Mouse (Mus musculus): ENCODE data around the gene Chrm1.

The Chrm1 gene

DNA sequence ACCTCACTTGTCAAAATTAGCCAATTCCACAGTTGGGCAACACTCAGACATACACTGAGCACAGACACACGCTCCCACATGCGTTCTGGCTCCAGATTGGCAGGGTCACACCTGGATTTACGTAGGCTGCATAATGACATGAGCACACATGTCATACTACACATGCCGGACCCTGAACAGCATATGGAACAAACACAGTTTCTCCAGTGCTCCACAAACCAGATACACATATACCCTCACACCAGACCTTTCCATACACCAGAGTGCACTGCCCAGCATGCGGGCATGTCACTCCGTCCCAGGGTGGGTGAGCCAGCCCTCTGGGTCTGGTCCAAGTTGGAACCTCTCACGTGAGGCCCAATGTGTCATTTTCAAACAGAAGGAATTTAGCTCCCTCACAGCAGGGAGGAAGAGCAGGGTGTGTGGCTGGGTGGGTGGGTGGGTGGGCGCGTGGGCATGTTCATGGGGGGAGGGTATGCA is at the start of gene Chrm1:
Gene Chrm1 (plus strand): TSS at position 430 of the 480 bp plus-strand sequence.
- no peak for DNase-seq

DNA sequence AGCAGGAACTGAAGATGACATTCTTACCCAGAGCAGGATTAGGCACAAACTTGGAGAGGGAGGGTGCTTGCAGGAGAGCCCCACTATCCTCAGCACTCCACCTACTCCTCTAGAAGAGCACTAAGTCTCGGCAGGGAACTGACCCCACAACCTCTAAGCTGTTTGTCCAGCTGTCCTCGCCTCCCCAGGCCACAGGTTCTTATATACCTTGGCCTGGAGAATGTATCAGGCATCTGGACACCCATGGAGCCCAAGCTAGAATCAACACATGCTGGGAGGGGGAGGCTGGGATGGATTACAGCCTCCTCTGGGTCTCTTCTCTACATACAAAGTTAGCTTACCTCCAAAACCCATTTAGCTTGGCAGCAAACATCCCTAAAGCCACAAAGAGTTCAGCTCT is 49.2 kb upstream of the Chrm1 start:
- DNase-seq, result no peak

DNA sequence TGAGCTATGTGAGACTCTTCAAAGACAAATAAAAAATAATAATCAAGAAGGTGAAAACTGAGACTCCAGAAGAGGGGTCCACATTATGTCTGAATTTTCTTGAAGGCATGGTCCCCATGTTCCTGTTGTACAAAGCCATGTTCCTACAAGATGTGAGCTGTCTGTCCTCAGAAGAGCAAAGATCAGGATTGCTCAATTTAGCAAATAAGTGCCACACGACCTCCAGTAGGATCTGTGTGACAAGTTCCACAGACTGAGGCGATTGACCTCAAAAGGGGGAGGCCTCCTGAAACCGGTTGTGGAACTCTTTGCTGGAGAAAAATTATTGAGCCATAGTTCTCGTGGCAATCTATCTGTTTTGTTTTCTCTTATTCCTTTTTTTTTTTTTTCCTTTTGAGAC is 47.3 kb upstream of the Chrm1 start:
- DNase-seq, result no peak

DNA sequence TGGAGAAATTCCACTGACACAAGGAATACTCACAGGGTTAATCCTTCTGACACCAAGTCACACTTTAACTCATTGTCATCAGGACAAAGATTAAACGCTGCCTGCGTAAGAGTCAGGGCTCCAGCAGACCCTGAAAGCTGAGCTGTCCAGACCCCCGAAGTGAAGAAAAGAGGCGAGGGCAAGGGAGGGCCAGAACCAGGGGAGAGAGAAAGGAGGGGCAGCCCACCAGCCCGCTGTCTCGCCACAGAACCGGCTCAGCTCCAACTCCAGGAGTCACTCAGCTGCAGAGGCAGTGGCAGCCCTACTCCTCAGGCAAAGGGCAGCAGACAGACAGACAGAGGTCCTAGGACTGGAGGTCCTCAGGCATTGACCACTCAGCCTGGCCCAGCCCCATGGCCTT is 45.7 kb upstream of the Chrm1 start, which contains the start of gene Slc22a6:
Gene Slc22a6 (plus strand): TSS at position 136 of the 400 bp plus-strand sequence.
- DNase-seq, result no peak

DNA sequence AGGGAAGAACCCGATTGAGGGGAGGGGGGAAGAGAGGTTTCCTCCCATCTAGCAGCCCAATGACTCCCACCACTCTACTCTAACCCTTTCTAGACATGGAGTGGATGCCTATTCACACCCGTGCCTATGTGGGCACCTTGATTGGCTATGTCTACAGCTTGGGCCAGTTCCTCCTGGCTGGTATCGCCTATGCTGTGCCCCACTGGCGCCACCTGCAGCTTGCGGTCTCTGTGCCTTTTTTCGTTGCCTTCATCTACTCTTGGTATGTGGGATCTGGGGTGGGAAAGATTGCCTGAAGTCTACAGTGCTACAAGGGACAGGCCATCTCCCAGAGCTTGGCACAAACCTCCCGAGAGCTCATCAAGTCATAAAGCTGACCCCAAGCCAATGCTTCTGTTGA is 42.5 kb upstream of the Chrm1 start:
- DNase-seq, result no peak

DNA sequence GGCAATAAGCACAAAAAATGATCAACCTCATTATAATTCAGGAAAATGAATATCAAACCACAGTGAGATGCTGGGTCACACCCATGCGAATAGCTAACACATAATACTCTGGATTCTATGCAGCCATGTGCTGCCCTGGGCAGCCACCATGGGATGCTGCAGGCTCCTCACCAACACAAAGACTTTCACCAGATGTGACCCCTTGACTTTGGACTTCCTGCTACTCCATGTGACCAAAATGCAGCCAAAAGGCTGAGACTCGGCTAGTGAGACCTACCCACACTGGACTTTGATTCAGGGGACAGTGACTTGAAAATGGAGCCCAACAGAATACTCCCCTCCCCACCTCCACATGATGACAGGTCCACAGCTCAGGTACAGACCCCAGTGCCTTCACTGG is 33.3 kb upstream of the Chrm1 start:
- no peak for DNase-seq

DNA sequence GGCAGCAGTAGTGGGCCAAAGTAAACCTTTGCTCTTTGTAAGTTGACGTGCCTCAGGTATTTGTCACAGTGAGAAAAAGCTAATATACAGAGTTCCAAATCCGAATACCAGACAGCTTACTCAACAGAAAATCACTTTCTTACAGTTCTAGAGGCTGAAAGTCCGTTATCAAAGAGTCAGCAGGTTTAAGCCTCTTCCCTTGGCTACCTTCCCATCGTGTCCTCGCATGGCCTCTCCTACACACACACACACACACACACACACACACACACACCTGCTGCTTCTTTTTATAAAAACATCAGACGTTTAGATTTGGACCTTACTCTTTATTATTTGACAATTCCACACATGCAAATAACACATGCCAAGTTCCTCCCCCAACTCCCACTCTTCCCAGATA is 32.8 kb upstream of the Chrm1 start:
- no peak for DNase-seq

DNA sequence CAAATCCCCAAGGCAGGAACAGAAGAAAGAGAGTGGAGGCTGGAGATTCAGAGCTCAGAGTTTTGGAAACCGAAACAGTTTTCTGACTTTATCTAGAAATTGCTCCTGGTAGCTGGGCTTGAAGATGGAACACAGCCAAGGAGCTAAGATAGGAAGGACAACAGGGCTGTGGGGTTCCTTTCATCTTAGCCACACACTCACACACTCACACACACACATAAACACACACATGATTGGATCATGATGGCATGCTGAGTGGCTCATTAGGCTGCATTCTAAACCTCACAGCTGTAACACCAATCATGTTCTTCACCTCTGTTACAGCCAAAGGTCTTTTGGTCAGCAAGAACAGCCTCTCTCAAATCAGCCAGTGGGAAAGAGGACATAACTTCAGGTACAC is 31.6 kb upstream of the Chrm1 start:
- no peak for DNase-seq

DNA sequence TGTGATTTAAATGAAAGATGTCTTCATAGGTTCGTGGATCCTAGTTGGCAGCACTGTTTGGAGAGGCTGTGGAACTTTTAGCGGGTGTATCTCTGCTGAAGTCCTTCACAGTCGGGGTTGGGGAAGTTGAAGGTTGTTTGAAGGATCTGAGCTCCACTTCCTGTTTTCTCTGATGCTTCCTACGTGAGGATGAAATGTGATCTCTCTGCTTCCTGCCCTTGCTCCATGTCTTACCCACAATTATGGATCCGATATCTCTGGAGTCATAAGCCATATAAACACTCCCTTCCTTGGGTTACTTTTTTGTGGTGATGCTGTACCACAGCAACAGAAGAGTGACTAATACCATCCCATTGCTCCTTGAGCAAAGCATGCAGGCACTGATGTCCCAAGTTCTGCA is 21.5 kb upstream of the Chrm1 start:
- DNase-seq, result no peak

DNA sequence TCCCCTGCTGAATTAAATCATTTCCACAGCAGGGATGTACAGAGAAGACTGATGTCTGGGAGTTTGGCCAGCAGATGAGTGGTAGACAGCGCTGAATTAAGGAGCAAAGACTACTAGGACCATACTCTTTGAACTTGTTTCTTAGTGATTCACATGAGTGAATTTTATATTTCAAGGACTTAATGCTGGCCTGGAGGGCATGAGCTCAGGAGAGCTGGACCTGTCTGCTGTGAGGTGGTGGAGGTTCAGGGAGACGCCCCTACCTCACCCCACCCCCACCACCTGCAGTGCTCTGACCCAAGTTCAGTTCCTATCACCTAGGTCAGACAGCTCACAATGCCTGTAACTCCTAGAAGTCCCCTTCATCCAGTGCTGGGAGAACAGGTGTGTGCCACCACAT is 17.2 kb upstream of the Chrm1 start:
- DNase-seq, result no peak

DNA sequence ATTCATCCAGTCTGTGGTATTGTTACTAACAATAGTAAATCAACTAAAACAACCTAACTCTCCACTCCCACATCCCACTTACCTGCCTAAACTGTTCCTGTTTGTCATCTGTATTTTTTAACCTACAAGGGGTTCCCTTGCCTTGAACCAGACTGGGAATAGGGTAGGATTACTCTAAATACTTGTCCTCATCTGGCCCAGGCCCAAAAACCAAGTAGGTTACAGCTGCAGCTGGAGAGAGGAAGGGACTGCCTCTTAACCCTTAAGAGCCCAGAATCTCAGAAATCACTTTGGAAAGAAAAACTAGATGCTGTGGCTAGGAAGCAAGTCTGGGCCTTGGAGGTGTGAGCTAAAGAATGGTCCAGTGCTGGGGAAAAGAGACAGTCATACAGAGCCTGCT is 7.8 kb upstream of the Chrm1 start:
- no peak for DNase-seq

DNA sequence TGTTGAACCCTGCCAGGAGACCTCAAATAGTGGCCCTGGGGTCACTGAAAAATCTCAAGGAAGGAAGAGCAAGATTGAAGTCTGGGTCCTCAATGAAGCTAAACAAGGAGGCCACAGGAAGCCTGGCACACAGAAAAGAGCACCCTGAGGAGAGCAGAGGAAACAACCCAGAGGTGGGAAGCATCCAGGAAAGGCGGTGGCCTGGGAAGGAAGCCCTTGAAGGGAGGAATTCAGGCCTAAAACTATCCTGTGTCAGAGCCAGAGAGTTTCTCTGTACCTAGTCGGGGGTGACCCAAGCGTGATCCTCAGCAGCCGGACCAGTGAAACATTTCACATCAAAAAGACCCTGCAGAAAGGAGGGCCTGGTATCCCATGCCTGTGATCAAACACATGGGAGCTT is 7.2 kb upstream of the Chrm1 start:
- DNase-seq, result no peak

DNA sequence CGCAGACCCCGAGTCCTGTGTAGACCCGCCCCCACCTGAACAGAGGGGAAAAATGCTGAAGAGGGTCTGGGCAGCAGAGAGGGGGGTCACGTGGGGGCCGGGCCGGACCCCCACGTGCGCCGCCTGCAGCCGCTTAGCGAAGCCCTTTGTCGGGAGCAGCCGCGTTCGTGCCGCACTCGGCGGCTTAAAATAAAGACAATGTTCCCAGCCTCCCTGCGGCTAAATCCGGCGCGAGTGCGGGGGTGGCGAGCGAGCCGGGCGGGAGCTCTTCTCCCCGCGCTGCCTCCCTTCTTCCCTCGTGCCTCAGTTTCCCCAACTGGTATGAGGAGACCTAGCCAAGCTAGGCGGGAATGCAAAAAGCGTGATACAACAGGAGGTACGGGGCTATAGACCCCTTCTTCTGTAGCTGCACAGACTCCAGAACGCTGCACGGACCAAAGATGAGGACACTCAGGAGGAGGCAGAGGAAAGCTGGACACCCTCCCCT is 1.7 kb upstream of the Chrm1 start:
- peak in 1 of 2 experiments; percentile 16 for DNase-seq

DNA sequence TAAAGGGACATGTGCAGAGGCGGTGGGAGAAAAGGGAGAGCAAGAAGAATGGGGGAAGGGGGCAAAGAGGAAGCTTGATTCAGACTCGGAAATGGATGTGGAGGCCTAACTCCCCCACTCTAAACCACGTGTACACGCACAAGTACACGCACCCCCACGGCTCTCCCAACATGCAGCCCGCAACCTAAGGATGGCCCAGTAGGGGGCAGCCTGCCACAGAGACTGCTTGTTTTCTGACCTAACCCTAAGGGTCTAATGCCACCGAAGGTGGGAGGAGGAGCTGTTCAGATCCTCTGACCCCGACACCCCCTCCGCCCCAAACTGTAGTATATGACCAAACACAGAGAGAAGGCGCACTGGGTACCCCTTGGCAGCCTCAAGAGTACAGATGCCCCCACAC is 1.3 kb upstream of the Chrm1 start:
- peak; percentile 66 to 67 for DNase-seq

DNA sequence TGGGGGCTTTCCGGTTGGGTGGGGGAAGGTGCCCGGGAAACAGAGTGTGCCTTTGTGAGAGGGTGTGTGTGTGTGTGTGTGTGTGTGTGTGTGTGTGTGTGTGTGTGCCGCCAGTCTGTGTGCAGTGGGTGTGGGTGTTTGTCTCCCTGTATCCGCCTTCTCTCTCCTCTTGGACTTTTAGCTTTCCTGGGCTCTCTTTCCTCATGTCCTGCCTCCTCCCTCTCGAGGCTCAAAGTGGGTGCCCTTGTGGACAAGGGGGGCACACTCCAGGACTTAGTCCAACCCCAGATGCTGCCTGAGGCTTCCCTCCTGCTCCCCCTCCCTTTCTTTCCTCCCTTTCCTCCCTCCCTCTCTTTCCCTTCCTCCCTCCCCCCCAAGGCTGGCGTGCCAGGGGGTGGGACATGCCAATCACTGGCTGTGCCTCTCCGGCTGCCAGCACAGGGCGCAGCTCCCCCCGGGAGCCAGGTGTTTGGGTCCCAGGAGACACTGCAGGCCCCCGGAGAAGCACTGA is 377 bp downstream of the Chrm1 start:
- no peak for DNase-seq

DNA sequence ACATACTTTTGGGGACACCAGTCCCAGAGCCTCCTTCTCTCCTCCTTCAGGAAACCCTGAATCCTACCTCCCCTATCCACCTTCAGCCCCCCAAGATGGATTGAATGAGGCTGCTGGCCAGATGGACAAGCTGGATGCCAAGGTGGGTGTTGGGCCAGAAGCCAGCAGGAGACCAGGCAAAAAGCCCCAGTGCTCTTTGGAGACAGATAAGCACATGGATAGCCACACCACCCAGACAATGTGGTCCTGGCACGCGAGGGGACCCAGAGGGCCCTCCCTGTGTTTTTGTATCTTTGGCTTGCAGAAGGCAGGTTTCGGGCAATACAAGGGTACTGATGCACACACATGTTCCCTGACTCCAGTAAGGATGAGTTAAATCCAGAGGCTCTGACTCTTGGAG is 1.3 kb downstream of the Chrm1 start:
- no peak for DNase-seq

DNA sequence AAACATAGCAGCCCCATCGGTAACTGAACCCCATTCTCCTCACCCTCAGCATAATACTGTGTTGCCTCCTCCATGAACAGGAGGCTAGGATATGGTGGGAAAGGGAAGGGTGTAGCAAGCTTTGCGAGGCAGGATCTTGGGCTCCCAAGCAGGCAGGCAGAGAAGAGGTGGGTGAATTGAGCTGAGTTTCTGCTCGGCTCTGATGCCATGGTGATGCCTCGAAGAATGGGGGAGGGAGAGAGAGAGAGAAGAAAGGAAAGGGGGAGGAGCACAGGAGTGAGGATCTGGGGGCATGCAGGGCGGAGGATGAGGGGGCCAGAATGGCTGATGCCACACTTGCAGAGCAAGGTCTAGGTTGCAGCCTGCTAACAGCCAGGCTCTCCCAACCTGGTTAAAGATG is 2.2 kb downstream of the Chrm1 start:
- DNase-seq, result no peak

DNA sequence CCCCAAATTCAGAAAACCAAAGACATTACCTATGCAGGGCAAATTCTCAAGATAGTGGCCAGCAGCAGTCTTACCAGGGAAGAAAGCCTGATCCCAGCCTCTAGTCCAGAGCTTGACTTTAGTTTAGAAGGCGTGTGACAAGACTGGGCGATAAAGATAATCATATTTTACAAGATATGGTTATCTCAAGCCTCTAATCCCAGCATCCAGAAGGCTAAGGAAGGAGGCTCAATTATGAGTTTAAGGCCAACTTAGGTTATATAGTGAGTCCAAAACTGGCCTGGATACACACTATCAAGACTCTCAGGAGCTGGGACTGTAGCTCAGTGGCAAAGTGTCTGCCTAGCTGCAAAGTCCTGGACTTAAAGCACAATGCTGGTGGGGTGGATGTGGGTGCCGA is 9.3 kb downstream of the Chrm1 start:
- DNase-seq, result no peak

DNA sequence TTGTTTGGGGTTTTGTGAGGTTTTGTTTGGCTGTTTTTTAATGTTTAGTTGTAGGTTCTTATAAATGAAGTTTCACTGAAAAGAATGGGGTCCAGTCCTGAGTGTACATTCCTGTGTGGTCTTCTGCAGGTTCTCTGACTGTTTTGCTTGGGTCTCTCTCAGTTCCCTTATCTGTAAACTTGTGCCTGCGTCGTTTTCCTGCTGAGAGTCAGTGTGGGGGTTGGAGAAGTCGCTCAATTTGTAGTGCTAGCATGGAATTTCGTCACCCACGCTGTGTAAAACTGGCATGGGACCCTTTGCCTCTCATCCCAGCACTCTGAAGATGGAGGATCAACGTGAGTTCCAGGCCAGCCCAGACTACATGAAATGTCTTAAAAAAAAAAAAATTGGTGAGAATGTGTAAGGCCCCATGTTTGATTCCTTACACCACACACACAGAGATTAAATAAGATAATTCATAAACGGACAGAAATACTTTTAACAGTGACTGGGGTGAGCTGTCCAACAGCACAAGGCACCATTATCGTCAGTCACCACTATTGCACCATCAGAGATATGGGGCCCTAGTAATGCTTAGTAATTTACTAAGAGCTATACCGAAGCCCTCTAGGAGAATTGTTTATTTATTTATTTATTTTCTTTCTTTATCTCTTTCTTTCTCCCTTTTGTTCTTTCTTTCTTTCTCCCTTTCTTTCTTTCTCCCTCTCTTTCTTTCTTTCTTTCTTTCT is 9.9 kb downstream of the Chrm1 start:
- no peak for DNase-seq

DNA sequence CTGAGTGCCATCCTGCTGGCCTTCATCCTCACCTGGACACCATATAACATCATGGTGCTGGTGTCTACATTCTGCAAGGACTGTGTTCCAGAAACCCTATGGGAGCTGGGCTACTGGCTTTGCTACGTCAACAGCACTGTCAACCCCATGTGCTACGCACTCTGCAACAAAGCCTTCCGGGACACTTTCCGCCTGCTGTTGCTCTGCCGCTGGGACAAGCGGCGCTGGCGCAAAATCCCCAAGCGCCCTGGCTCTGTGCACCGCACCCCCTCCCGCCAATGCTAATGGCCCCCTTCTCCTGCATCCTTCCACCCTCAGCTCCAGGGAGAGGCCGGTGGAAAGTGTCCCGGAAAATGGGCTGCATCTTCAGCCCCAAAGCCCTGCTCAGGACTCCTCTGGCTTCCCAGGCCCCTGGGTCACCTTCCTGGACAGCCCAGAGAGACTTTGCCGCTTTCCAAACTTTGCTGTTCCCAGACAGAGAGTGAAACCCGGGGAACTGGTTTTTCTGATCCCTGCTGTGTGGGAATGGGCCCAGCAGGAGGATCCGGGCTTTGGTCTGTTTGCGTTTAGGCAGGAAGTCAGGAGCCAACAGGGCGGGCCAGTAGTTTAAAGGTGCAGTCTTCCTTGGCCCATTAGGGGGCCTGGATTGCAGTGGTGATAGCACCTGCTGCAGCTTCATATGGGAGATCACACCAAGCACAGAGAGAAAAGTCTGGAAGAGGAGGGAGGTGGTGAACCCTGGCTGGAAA is 15.6 kb downstream of the Chrm1 start:
- DNase-seq, result peak in 1 of 2 experiments; percentile 3

DNA sequence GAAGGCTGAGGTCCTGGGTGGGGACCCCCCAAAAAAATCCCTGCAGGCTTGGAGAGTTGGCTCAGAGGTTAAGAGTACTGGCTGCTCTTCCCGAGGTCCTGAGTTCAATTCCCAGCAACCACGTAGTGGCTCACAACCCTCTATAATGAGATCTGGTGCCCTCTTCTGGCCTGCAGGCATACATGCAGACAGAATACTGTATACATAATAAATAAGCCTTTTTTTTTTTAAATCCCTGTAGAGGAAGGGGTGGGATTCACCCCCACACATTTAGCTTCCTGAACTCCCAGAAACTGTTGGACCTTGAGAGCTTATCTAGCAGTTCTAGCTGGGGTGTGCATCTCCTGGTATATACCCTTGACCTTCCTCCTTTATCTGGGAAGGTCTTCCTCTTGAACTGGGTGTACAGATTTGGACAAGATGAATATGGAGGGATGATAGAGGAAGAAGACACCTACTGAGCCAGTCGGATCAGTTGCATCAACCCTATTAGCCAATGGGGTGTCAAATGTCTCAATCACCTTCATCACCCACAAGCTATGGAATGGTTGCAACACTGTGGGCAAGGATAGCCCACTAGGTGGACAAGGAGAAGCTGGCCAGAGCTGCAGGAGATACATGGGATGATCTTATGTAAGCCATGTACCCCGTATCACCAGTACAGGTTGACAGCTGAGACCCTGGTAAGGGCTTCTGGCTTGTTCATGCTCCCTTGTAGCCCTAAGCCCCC is 18.2 kb downstream of the Chrm1 start:
- DNase-seq, result no peak

DNA sequence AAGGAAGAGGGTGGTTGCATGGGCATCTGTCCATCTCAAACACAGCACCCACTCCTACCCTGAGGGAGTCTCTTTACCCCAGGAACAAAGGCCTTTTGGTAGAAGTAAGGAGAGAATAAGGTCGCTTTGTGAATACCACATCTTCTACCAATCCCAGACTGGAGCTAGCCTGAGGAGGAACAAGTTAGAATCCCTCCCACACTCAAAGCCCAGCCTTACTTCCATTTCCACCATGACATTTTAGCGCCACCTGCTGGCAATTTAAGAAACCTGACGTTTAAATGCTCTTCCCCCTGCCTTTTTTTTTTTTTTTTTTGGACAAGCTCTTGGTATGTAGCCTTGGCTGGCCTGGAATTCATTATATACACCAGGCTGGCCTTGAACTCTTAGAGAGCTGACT is 19.4 kb downstream of the Chrm1 start:
- DNase-seq, result peak; percentile 49 to 62

DNA sequence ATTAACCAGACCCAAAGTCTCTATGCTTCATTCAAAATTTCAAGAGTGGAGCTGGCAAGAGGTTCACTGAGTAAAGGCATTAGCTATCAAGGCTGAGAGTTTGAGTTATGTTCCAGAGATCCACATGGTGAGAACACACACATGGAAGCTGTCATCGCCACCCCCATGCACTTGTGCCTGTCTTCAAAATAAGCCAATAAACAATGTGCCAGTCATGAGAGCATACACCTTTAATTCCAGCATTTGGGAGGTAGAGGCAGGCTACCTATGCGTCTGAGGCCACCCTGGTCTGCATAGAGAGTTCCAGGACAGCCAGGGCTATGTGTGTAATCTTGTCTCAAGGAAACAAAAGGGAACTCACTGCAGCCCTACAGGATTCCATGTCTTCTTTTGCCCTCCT is 20.0 kb downstream of the Chrm1 start:
- DNase-seq, result no peak

Data from thymus, postnatal 36 days (tissue).